In genomic region chr13:45976894-45977293, GRCm38 (mm10) we compare ENCODE assay signal across 9 mouse cellular contexts. TPM values are rescaled to one million over a fixed set of nuclear protein-coding genes. Genes with fewer than 3 reads are reported as not detected.
A peak's percentile ranks its signal among the peaks of the same experiment; 100 is the strongest.
DNase-seq lines count a peak whose midpoint lies in the region; ATAC-seq and TF ChIP-seq lines count a peak whose summit lies in the region.
"Had no signal": no experiment of that assay in that cellular context is flagged by ENCODE, and none has a peak within 500 bp of the region (broad histone marks: within the 10 kb centered on the region; RNA-seq: fewer than 3 reads in every experiment).

No protein-coding gene starts in this region.

- no peak overlapping the region for H3K4me2 ChIP-seq in hindbrain, embryonic 11.5 days (replicated peaks; ENCODE audit: low read depth, low read length)
- H3K4me2 ChIP-seq in hindbrain, embryonic 13.5 days: no peak overlapping the region
- H3K4me2 ChIP-seq in CH12.LX (ENCODE audit: insufficient read depth, low read depth, poor library complexity, severe bottlenecking): no peak overlapping the region
- H3K4me2 ChIP-seq in limb, embryonic 11.5 days (ENCODE audit: low read depth, severe bottlenecking): no peak overlapping the region
- H3K4me2 ChIP-seq: embryonic facial prominence, embryonic 15.5 days had no signal

- WGBS in hindbrain, embryonic 11.5 days: 27% methylated on average over 1 of the region's 1 CpGs
- WGBS in hindbrain, embryonic 13.5 days: 25% methylated on average over 1 of the region's 1 CpGs
- 23% methylated on average over 1 of the region's 1 CpGs for WGBS in heart, embryonic 10.5 days
- WGBS in limb, embryonic 11.5 days: 45% methylated on average over 1 of the region's 1 CpGs

- H3K4me1 ChIP-seq in hindbrain, embryonic 11.5 days (replicated peaks; ENCODE audit: control insufficient read depth, insufficient read depth, low read length): no peaks in the 10 kb centered on the region
- H3K4me1 ChIP-seq in hindbrain, embryonic 13.5 days (replicated peaks): no peaks in the 10 kb centered on the region
- H3K4me1 ChIP-seq in CH12.LX (ENCODE audit: control insufficient read depth in 1 of 2, insufficient read depth in 2 of 2): peaks cover 0 to 5% of the 10 kb centered on the region in 2 experiments; a peak in 2 of 4 replicates
- no peaks in the 10 kb centered on the region for H3K4me1 ChIP-seq in heart, embryonic 10.5 days
- H3K4me1 ChIP-seq in limb, embryonic 11.5 days (ENCODE audit: control insufficient read depth, insufficient read depth, low read length): no peaks in the 10 kb centered on the region

- H3K36me3 ChIP-seq in hindbrain, embryonic 11.5 days (ENCODE audit: control insufficient read depth, insufficient read depth, low read length): no peaks in the 10 kb centered on the region
- H3K36me3 ChIP-seq in hindbrain, embryonic 13.5 days: no peaks in the 10 kb centered on the region
- H3K36me3 ChIP-seq in CH12.LX (replicated peaks in 1 of 2; ENCODE audit: control insufficient read depth in 1 of 2, insufficient read depth in 1 of 2, low read length in 1 of 2): no peaks in the 10 kb centered on the region
- H3K36me3 ChIP-seq in heart, embryonic 10.5 days: no peaks in the 10 kb centered on the region
- no peaks in the 10 kb centered on the region for H3K36me3 ChIP-seq in limb, embryonic 11.5 days (ENCODE audit: control insufficient read depth, insufficient read depth, low read length)
- H3K36me3 ChIP-seq: embryonic facial prominence, embryonic 15.5 days had no signal

- no peak overlapping the region for H3K9ac ChIP-seq in hindbrain, embryonic 11.5 days (ENCODE audit: low read depth, low read length)
- H3K9ac ChIP-seq in hindbrain, embryonic 13.5 days: no peak overlapping the region
- H3K9ac ChIP-seq in CH12.LX (ENCODE audit: insufficient read depth, low read depth): no peak overlapping the region
- H3K9ac ChIP-seq in limb, embryonic 11.5 days (ENCODE audit: low read length): no peak overlapping the region
- H3K9ac ChIP-seq: embryonic facial prominence, embryonic 15.5 days had no signal

- dilution Hi-C loops in CH12.LX (cut with MboI; ENCODE audit: extremely low pct_ligation_motif_present, extremely low pct_unique_long_range_greater_than_20kb, low sequenced_read_pairs): no loop called here

- in situ Hi-C loops in CH12.LX (cut with MboI; ENCODE audit: low pct_ligation_motif_present, low pct_unique_long_range_greater_than_20kb, low sequenced_read_pairs): loop anchor here (5.0 kb wide), 2 partner anchors 185 to 435 kb away; no protein-coding TSS in a partner anchor

- TF ChIP-seq CTCF in CH12.LX (conservative IDR thresholded peaks at IDR 0.05 in 1 of 2, IDR thresholded peaks at IDR 0.05 in 1 of 2; ENCODE audit: low read depth in 2 of 2, low read length in 2 of 2): peak; percentile 90 to 100

- TF ChIP-seq RAD21 in CH12.LX (IDR thresholded peaks at IDR 0.05; ENCODE audit: low read depth, low read length): peak; percentile 93

- peak; percentile 80 for DNase-seq in hindbrain, embryonic 11.5 days (ENCODE audit: low spot score)
- DNase-seq in CH12.LX (ENCODE audit: extremely low read depth): peak; percentile 82
- peak; percentile 57 for DNase-seq in brain, adult 2 months (ENCODE audit: low read depth, low spot score)
- DNase-seq in heart, embryonic 10.5 days (ENCODE audit: low spot score): peak; percentile 85
- DNase-seq in limb, embryonic 11.5 days (ENCODE audit: low spot score): peak; percentile 73
- DNase-seq in natural killer cell, adult 2 months (ENCODE audit: low spot score in 2 of 2): peak; percentile 24 to 50
- no peak for DNase-seq in frontal cortex, postnatal 14 days (ENCODE audit: low spot score in 2 of 2)

- H3K9me3 ChIP-seq in hindbrain, embryonic 11.5 days (ENCODE audit: control insufficient read depth, low read length): no peaks in the 10 kb centered on the region
- H3K9me3 ChIP-seq in hindbrain, embryonic 13.5 days: no peaks in the 10 kb centered on the region
- no peaks in the 10 kb centered on the region for H3K9me3 ChIP-seq in CH12.LX (replicated peaks; ENCODE audit: low read length)
- H3K9me3 ChIP-seq in heart, embryonic 10.5 days: no peaks in the 10 kb centered on the region
- H3K9me3 ChIP-seq in limb, embryonic 11.5 days (ENCODE audit: control insufficient read depth, low read length): no peaks in the 10 kb centered on the region
- H3K9me3 ChIP-seq: embryonic facial prominence, embryonic 15.5 days had no signal

- no peaks in the 10 kb centered on the region for H3K27me3 ChIP-seq in hindbrain, embryonic 11.5 days (ENCODE audit: control insufficient read depth, insufficient read depth, low read length)
- H3K27me3 ChIP-seq in hindbrain, embryonic 13.5 days: no peaks in the 10 kb centered on the region
- no peaks in the 10 kb centered on the region for H3K27me3 ChIP-seq in CH12.LX (replicated peaks)
- H3K27me3 ChIP-seq in heart, embryonic 10.5 days (ENCODE audit: insufficient read depth, poor library complexity, severe bottlenecking): no peaks in the 10 kb centered on the region
- no peaks in the 10 kb centered on the region for H3K27me3 ChIP-seq in limb, embryonic 11.5 days (ENCODE audit: control insufficient read depth, insufficient read depth, low read length)
- H3K27me3 ChIP-seq: embryonic facial prominence, embryonic 15.5 days had no signal

- no peak overlapping the region for H3K4me3 ChIP-seq in hindbrain, embryonic 11.5 days (ENCODE audit: low read depth, low read length)
- H3K4me3 ChIP-seq in hindbrain, embryonic 13.5 days: no peak overlapping the region
- no peak overlapping the region for H3K4me3 ChIP-seq in CH12.LX (replicated peaks in 1 of 3; ENCODE audit: low read depth in 2 of 3, low read length in 2 of 3, poor library complexity in 1 of 3)
- no peak overlapping the region for H3K4me3 ChIP-seq in heart, embryonic 10.5 days
- H3K4me3 ChIP-seq in limb, embryonic 11.5 days (ENCODE audit: low read depth, low read length): no peak overlapping the region
- H3K4me3 ChIP-seq: embryonic facial prominence, embryonic 15.5 days had no signal

- no peak overlapping the region for H3K27ac ChIP-seq in hindbrain, embryonic 11.5 days (ENCODE audit: low read depth, low read length)
- no peak overlapping the region for H3K27ac ChIP-seq in hindbrain, embryonic 13.5 days
- H3K27ac ChIP-seq in CH12.LX (ENCODE audit: insufficient read depth, low read depth): no peak overlapping the region
- H3K27ac ChIP-seq in heart, embryonic 10.5 days: no peak overlapping the region
- no peak overlapping the region for H3K27ac ChIP-seq in limb, embryonic 11.5 days (replicated peaks; ENCODE audit: low read depth, low read length)
- H3K27ac ChIP-seq: embryonic facial prominence, embryonic 15.5 days had no signal

- TF ChIP-seq POLR2A in CH12.LX (IDR thresholded peaks at IDR 0.05; ENCODE audit: low read depth, low read length): no peak

- no peak for ATAC-seq in hindbrain, embryonic 11.5 days (ENCODE audit: low FRiP score)
- ATAC-seq in hindbrain, embryonic 13.5 days (ENCODE audit: low FRiP score): no peak
- no peak for ATAC-seq in limb, embryonic 11.5 days (ENCODE audit: insufficient number of reproducible peaks, low FRiP score, low TSS enrichment, low read depth)

- no peak for TF ChIP-seq EP300 in CH12.LX (IDR thresholded peaks at IDR 0.05; ENCODE audit: low read length)

- H3K79me2 ChIP-seq in CH12.LX (replicated peaks; ENCODE audit: control insufficient read depth, extremely low read depth, insufficient read depth, poor library complexity, severe bottlenecking): no peaks in the 10 kb centered on the region

TF ChIP-seq in CH12.LX, 34 proteins besides CTCF, POLR2A, EP300 and RAD21 (continues in another document):
- TF ChIP-seq MEF2A (IDR thresholded peaks at IDR 0.05; ENCODE audit: borderline replicate concordance, low read depth, low read length) (peak; percentile 68; the same call in 1 of the 2 replicates), JUND (conservative IDR thresholded peaks at IDR 0.05; ENCODE audit: low read depth, low read length) (peak; percentile 46; the same call in 1 of the 2 replicates), MAX (IDR thresholded peaks at IDR 0.05; ENCODE audit: low read length) (0 out of 2 replicates have a peak, but pooled peaks have one; percentile 48), UBTF (IDR thresholded peaks at IDR 0.05; ENCODE audit: low read depth, low read length) (no peak), ZC3H11A (IDR thresholded peaks at IDR 0.05; ENCODE audit: low read depth, low read length) (peak; percentile 93), USF1 (IDR thresholded peaks at IDR 0.05; ENCODE audit: low read depth, low read length) (no peak), MXI1 (IDR thresholded peaks at IDR 0.05; ENCODE audit: low read depth, low read length) (0 out of 2 replicates have a peak, but pooled peaks have one; percentile 12), MAZ (IDR thresholded peaks at IDR 0.05; ENCODE audit: low read depth, low read length) (no peak; the same call in 1 of the 2 replicates), ETS1 (conservative IDR thresholded peaks at IDR 0.05; ENCODE audit: low read depth, low read length) (no peak), TBP (conservative IDR thresholded peaks at IDR 0.05; ENCODE audit: low read depth, low read length) (no peak), MYC (IDR thresholded peaks at IDR 0.05; ENCODE audit: low read depth, low read length) (peak; percentile 52; the same call in 1 of the 2 replicates), MAFK (IDR thresholded peaks at IDR 0.05; ENCODE audit: insufficient replicate concordance, low read length) (no peak), ZKSCAN1 (IDR thresholded peaks at IDR 0.05; ENCODE audit: borderline replicate concordance, low read depth, low read length) (no peak), KAT2A (IDR thresholded peaks at IDR 0.05; ENCODE audit: insufficient replicate concordance, low read length) (no peak), JUN (IDR thresholded peaks at IDR 0.05; ENCODE audit: insufficient read depth, low read depth, low read length) (no peak; the same call in 1 of the 2 replicates), SIN3A (IDR thresholded peaks at IDR 0.05; ENCODE audit: low read length) (peak; percentile 49), TCF12 (IDR thresholded peaks at IDR 0.05; ENCODE audit: low read depth, low read length) (peak; percentile 42; the same call in 1 of the 2 replicates), SMC3 (IDR thresholded peaks at IDR 0.05; ENCODE audit: low read depth, low read length) (peak; percentile 100), RCOR1 (conservative IDR thresholded peaks at IDR 0.05; ENCODE audit: low read depth, low read length) (0 out of 2 replicates have a peak, but pooled peaks have one; percentile 19)

RNA-seq across cellular contexts. Expression of gene Atxn1, which starts 12.1 kb away (rescaled TPM):
- polyA plus RNA-seq in hindbrain, embryonic 11.5 days (2014; fragmentation: Nextera tagmentation; extraction: Ambion mirVana): 1.5 and 3.2 TPM in 2 replicates
- polyA plus RNA-seq in hindbrain, embryonic 13.5 days (2015; fragmentation: Nextera tagmentation; extraction: Ambion mirVana): 7.5 and 8.1 TPM in 2 replicates
- total RNA-seq in CH12.LX (2012; rRNA removed): 13.1 and 13.6 TPM in 2 replicates
- 8.0 and 8.2 TPM in 2 replicates for total RNA-seq in CH12.LX (2014; rRNA removed)
- 9.3 and 9.7 TPM in 2 replicates for polyA plus RNA-seq in CH12.LX (2012; ENCODE audit: insufficient read length, low read depth)
- polyA plus RNA-seq in heart, embryonic 10.5 days (2016; fragmentation: Nextera tagmentation; extraction: Ambion mirVana): 3.9 and 6.2 TPM in 2 replicates
- 1.3 and 1.5 TPM in 2 replicates for polyA plus RNA-seq in limb, embryonic 11.5 days (2014; fragmentation: Nextera tagmentation; extraction: Ambion mirVana)

Comparison
In these comparisons a context has a peak if more than half of its experiments do, and no peak if none do; other contexts are left out.
1. DNase-seq: peak in hindbrain, embryonic 11.5 days (single experiment), CH12.LX (single experiment), brain, adult 2 months (single experiment), heart, embryonic 10.5 days (single experiment), limb, embryonic 11.5 days (single experiment) and natural killer cell, adult 2 months (2 of 2); none in frontal cortex, postnatal 14 days (0 of 2).